Mouse (Mus musculus): ENCODE results near the gene Igf1r. TPM values are rescaled to one million over a fixed set of nuclear protein-coding genes. Genes with fewer than 3 reads are reported as not detected.

Gene Igf1r
- total RNA-seq, 2 experiments from 2014 or later: 10.1 to 15.5 TPM

- DNase-seq: no peak
Observed at GRCm38 (mm10) chr7:68080122-68080845, 127.7 kb downstream of the Igf1r start.

GRCm38 (mm10) chr7:68085338-68085737 lies 132.7 kb downstream of the Igf1r start:
- peak; percentile 65 to 69 for DNase-seq

DNA sequence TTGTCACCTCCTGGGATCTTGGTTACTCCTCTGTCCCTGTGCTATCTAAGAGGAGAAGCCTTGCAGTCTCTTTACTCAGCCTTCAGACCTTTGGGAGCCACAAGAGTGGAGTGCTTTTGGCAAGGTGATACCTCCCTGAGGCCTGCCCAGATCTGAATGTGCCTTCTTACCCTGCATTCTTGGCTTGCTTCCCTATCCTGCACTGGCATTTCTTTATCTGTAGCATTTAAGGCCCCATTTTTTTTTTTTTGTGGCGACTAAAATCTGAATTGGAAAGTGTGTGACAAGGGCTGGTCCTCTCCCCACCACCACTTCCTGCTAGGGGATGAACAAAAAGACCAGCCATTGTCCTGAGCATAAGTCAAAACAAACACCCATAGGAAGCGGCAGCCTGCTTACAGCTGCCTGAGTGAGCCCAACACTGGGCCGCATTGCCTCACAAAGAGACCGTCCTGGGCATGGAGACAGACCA lies 133.3 kb downstream of the Igf1r start:
- DNase-seq: peak; percentile 55 to 62

DNA sequence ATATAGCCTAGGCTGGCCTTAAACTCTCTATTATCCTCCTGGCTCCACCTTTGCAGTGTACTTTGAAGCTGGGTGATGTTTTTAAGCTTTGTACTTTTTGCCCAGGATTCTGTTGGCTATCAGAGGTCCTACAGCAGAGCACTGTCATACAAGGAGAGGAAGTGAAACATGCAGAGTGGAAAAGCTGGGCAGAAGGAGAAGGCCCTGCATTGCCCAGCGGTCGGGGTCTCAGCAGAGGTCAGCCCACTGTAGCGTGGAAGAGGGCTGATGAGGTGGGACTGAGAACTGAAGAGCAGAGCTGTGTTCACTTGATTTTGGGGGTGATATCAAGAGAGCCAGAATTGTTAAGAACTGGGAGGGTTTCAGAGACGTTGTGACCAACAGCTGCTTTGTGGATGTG lies 134.9 kb downstream of the Igf1r start:
- DNase-seq: no peak

DNA sequence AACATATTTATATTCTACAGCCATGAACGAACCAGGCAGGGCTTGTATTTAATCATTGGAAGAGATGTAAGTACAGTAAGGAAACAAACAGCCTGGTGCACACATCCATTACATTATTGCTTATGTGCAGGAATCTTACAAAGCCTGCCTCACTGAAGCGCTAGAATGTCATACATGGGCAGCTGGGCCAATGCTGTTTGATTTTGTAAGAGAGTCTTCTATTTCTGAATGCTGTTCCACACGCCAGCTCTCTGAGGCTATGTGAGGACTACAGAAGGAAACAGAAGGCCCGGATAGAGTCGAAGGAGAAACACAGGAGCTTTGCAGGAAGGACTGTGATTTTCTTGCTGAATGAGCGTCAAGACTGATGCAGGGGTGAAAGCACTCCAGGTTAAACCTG lies 136.2 kb downstream of the Igf1r start:
- no peak for DNase-seq

DNA sequence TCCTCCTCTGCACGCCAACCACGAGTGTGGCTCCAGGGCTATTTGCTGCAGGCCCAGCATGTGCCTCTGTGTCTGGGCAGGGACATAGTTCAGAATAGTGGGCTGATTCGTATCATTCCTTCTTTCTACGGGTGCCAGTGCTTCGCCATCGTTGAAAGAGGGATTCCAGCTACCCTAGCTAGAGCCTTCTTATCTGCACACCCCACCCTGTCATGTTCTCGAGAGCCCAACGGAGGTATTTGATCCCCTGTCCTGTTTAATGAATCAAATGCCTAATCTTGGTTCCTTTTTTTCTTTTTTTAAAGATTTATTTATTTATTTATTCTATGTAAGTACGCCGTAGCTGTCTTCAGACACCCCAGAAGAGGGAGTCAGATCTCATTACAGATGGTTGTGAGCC lies 137.1 kb downstream of the Igf1r start:
- no peak for DNase-seq

DNA sequence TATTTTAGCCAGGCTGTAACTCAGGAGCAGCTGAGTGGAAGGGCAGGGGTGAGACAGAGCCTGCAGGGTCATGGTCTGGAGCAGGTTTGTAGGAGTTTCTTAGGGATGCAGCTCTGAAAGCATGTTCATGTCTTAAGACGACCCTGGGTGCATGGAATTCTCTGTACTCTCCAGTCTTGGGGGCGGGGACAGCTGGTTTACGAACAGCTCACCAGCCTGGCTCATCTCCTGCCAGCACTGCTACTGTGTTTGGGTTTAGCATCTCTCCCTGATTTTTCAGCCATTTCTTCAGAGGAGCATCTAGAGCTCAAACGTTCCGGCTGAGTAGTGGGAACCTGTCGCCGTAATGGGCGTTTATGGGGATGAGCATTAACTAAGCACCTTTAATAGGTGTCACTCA lies 137.9 kb downstream of the Igf1r start:
- DNase-seq: no peak

DNA sequence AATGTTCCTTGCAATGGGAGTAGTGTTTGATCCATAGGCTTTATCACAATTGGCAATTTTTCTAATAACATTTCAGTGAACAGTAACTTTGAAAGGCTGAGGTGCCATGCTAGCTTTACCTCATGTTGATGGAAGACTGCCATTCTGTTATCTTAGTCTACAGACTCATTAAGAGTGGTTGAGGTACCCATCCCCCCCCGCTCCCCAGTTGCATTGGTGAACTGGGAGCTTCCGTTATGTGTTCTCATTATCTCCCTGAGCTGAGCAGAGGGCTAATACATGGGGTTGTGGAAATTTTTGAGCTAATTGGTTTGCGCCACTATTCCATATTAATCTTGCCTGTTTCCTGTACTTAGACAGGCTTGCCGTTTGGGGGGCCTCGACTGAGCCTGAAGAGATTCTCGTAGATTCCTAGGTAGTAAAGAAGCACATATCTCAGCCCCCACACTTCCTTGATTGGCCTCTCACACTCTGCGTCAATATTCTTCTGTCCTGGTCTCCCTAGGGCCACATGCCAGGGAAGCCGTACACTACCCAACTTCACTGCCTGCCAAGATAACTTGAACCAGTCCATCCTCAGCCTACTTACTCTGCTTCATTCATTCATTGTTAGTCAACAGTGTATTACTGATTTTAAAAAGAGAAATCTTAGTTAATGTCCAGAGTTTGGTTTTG lies 139.8 kb downstream of the Igf1r start:
- no peak for DNase-seq

DNA sequence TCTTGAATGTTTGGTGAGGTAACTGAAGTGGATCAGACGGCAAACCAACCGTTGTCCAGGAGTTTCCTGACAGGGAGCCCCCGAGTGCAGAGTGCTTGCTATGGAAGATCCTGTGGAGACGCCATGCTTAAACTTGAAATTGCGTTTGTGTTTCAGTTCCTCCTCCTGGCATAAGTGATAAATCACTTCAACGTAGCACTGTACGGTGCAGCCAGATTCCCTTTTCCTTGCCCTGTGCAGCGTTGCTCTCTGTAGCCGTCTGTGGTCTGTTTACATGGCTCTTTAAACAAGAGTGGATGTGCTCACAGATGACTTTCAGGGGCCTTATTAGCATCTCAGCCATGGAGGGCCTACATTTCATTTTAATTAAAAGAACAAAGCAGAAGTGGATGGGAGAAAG lies 141.2 kb downstream of the Igf1r start:
- no peak for DNase-seq

- DNase-seq: no peak
Observed at GRCm38 (mm10) chr7:68095574-68095973, 142.9 kb downstream of the Igf1r start.

DNA sequence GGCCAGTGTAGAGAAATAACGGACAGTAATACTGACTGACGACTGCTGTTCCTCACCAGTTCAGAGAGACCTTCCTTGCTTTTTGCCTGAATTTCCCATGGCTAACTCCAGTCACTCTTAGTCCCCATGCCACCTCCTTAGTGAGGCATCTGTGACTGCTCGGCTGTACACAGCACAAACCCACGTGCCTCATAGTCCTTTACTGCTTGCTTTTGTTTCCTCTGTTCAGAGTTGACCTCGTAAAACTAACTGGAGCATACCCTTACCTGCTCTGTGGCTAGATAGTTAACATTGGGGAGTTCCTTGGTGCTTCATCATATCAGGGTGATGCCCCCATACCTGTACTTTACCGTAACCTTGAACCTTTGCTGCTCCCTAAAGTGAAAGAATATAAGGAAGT lies 143.8 kb downstream of the Igf1r start:
- DNase-seq: no peak

GRCm38 (mm10) chr7:68097081-68097836 lies 144.6 kb downstream of the Igf1r start:
- DNase-seq: no peak

- no peak for DNase-seq
Observed at GRCm38 (mm10) chr7:68098098-68098497, 145.5 kb downstream of the Igf1r start.

GRCm38 (mm10) chr7:68100388-68100787 lies 147.8 kb downstream of the Igf1r start:
- DNase-seq: no peak

DNA sequence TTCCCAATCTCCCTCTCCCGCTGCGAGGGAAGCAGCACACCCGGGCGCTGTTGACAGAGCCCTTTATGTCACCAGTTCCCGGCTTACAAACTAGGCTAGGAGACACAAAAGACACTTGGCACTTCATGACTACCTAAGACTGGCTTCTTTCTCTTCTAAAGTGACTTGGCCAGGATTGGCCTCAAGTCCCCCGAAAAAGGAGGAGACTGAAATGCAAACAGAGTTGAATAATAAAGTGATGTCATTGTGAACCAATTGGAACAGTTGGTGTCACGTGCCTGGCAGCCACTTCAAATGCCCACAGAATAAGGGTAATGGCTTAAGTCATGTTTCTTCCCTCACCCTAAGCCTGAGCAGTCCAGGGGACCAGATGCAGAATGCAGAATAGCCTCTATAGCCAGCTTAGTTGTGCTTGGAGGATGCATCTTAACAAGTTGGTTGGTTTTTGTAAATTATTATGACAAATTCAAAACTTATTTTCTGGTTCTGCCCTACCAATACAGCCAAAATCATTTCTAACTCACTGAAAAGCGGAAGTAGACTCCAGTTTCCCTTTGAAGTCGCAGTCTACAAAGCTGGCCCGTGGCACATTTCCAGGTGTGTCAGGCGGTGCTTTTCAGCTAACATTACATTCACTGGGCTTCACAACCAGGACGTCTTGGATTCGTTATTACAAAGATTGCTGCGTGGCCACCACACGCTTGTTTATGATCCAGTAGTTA lies 150.0 kb downstream of the Igf1r start:
- peak; percentile 55 to 62 for DNase-seq

DNA sequence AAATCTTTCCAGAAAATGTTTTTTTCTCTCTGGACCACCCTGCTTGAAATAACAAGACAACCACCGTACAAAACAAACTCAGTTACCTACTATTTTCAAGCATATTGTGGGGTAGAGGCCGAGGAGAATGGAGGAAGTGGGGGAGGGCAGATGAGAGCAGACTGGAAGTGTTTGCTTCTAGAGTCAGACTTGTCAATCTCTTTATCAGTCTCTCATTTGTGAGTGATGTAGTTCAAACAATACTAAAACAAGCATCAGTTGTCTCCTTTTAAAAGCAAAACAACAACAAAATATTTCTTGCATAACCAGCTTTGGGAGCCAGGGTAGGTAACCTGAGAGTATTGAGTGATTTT lies 150.5 kb downstream of the Igf1r start:
- no peak for DNase-seq

DNA sequence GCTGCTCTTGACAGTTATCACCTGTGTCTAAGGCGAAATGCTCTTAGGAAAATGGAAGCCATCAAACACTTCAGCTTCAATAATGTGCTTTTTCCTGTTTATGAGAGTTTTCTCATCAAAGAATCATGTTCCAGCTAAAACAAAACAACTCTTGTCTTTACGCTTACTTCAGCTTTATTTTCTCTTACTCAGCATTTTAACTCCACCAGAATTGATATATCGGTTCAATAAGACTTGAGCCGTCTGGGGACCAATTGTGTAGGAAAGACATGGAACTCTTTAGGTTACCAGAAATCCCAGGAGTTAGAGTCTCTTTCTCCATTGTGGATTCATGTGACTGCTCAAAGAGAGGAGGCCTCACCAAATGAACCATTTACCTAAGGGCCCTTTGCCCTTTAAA lies 158.9 kb downstream of the Igf1r start:
- DNase-seq: no peak

GRCm38 (mm10) chr7:68112582-68112981 lies 160.0 kb downstream of the Igf1r start:
- no peak for DNase-seq

GRCm38 (mm10) chr7:68114364-68114763 lies 161.7 kb downstream of the Igf1r start:
- no peak for DNase-seq

DNA sequence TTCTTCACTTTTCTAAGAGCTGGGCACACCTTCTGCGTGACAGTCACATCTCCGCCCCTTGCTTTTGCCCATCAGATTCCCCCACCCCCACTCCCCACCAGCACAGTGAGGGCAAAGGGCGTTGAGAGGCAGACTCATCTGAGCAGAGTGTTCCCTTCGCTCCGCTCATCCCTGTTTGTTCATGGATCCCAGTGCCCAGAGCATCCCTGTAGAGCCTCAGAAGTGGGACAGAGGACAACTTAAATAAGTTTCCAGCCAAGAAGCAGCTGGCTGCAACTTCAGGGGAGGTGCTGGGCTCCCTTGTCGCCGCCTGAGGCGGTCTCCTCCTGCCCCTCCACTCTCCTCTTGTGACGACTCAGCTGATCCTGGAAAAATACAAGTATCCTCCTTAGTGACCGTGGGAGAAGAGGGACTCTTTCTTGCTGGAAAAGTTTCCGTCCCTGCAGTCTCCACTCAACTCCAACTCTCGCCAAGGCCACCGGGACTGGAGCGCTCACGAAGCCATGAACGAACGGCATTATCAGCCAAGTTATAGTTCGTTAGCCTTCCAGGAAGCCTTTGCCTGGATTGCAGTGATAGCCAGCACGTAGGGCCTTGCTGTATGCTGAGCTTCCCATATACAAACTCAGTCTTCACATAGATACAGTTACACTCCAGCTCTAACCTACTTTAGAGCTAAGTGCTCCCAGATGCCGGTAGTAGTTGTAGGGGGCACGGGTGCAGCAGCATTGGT lies 162.5 kb downstream of the Igf1r start:
- DNase-seq: peak; percentile 37 to 61

- no peak for DNase-seq
Observed at GRCm38 (mm10) chr7:68117567-68117966, 164.9 kb downstream of the Igf1r start.

GRCm38 (mm10) chr7:68117981-68118380 lies 165.4 kb downstream of the Igf1r start:
- no peak for DNase-seq
